Mouse (Mus musculus): ENCODE data around the gene Ing5. TPM values are rescaled to one million over a fixed set of nuclear protein-coding genes. Genes with fewer than 3 reads are reported as not detected.

The Ing5 gene
- polyA plus RNA-seq, 1 experiment = 6.1 TPM

GRCm38 (mm10) chr1:93811495-93812039, 7.8 kb downstream of the Ing5 start:
- TF ChIP-seq MAX (IDR thresholded peaks at IDR 0.05) (no peak), USF1 (IDR thresholded peaks at IDR 0.05; ENCODE audit: low read depth) (no peak), MYOG (IDR thresholded peaks at IDR 0.05; ENCODE audit: control insufficient read depth, extremely low read depth, insufficient read length) (no peak), MYOD1 (IDR thresholded peaks at IDR 0.05; ENCODE audit: control insufficient read depth, insufficient read length, low read depth) (no peak), CTCF (IDR thresholded peaks at IDR 0.05; ENCODE audit: control insufficient read depth, insufficient read depth, insufficient read length) (no peak), CEBPB (IDR thresholded peaks at IDR 0.05; ENCODE audit: low read depth) (no peak), FOSL1 (IDR thresholded peaks at IDR 0.05; ENCODE audit: insufficient read depth, low read length, poor library complexity, severe bottlenecking) (no peak)
- Histone ChIP-seq H3K79me2 (ENCODE audit: control insufficient read depth, insufficient read depth) (peaks cover 2% of the 10 kb centered on the region), H3K79me3 (ENCODE audit: low read depth) (peaks cover 2% of the 10 kb centered on the region), H3K27me3 (ENCODE audit: control insufficient read depth, insufficient read depth, insufficient read length) (no peaks in the 10 kb centered on the region), H3K4me3 (ENCODE audit: insufficient read depth, poor library complexity, severe bottlenecking) (no peak overlapping the region), H3K36me3 (ENCODE audit: control insufficient read depth, insufficient read depth) (peaks cover 90% of the 10 kb centered on the region), H3ac (ENCODE audit: control insufficient read depth, insufficient read length, low read depth) (no peak overlapping the region)

- Histone ChIP-seq H3K36me3 (ENCODE audit: control insufficient read depth, insufficient read depth) (peaks cover 66% of the 10 kb centered on the region), H3ac (ENCODE audit: control insufficient read depth, insufficient read length, low read depth) (no peak overlapping the region), H3K4me3 (ENCODE audit: insufficient read depth, poor library complexity, severe bottlenecking) (no peak overlapping the region), H3K79me3 (ENCODE audit: low read depth) (no peaks in the 10 kb centered on the region), H3K27me3 (ENCODE audit: control insufficient read depth, insufficient read depth, insufficient read length) (no peaks in the 10 kb centered on the region), H3K79me2 (ENCODE audit: control insufficient read depth, insufficient read depth) (no peaks in the 10 kb centered on the region)
- no peak for TF ChIP-seq MYOD1 (IDR thresholded peaks at IDR 0.05; ENCODE audit: control insufficient read depth, insufficient read length, low read depth)
- no peak for TF ChIP-seq MYOG (IDR thresholded peaks at IDR 0.05; ENCODE audit: control insufficient read depth, extremely low read depth, insufficient read length)
- no peak for TF ChIP-seq FOSL1 (IDR thresholded peaks at IDR 0.05; ENCODE audit: insufficient read depth, low read length, poor library complexity, severe bottlenecking)
- no peak for TF ChIP-seq CTCF (IDR thresholded peaks at IDR 0.05; ENCODE audit: control insufficient read depth, insufficient read depth, insufficient read length)
- TF ChIP-seq CEBPB (IDR thresholded peaks at IDR 0.05; ENCODE audit: low read depth) = no peak
- TF ChIP-seq USF1 (IDR thresholded peaks at IDR 0.05; ENCODE audit: low read depth) = no peak
- no peak for TF ChIP-seq MAX (IDR thresholded peaks at IDR 0.05)
Measured at GRCm38 (mm10) chr1:93817823-93818532, 14.2 kb downstream of the Ing5 start.

- Histone ChIP-seq H3K36me3 (ENCODE audit: control insufficient read depth, insufficient read depth) (peaks cover 59% of the 10 kb centered on the region), H3ac (ENCODE audit: control insufficient read depth, insufficient read length, low read depth) (no peak overlapping the region), H3K79me3 (ENCODE audit: low read depth) (no peaks in the 10 kb centered on the region), H3K27me3 (ENCODE audit: control insufficient read depth, insufficient read depth, insufficient read length) (no peaks in the 10 kb centered on the region), H3K79me2 (ENCODE audit: control insufficient read depth, insufficient read depth) (no peaks in the 10 kb centered on the region), H3K4me3 (ENCODE audit: insufficient read depth, poor library complexity, severe bottlenecking) (no peak overlapping the region)
- TF ChIP-seq FOSL1 (IDR thresholded peaks at IDR 0.05; ENCODE audit: insufficient read depth, low read length, poor library complexity, severe bottlenecking) = no peak
- no peak for TF ChIP-seq USF1 (IDR thresholded peaks at IDR 0.05; ENCODE audit: low read depth)
- TF ChIP-seq MYOD1 (IDR thresholded peaks at IDR 0.05; ENCODE audit: control insufficient read depth, insufficient read length, low read depth) = no peak
- TF ChIP-seq MYOG (IDR thresholded peaks at IDR 0.05; ENCODE audit: control insufficient read depth, extremely low read depth, insufficient read length) = no peak
- no peak for TF ChIP-seq CEBPB (IDR thresholded peaks at IDR 0.05; ENCODE audit: low read depth)
- no peak for TF ChIP-seq CTCF (IDR thresholded peaks at IDR 0.05; ENCODE audit: control insufficient read depth, insufficient read depth, insufficient read length)
Measured at GRCm38 (mm10) chr1:93818722-93819121, 15.0 kb downstream of the Ing5 start.

- H3ac ChIP-seq (ENCODE audit: control insufficient read depth, insufficient read length, low read depth) = no peak overlapping the region
- H3K36me3 ChIP-seq (ENCODE audit: control insufficient read depth, insufficient read depth) = peaks cover 20% of the 10 kb centered on the region
- H3K4me3 ChIP-seq (ENCODE audit: insufficient read depth, poor library complexity, severe bottlenecking) = no peak overlapping the region
- H3K79me2 ChIP-seq (ENCODE audit: control insufficient read depth, insufficient read depth) = no peaks in the 10 kb centered on the region
- no peaks in the 10 kb centered on the region for H3K27me3 ChIP-seq (ENCODE audit: control insufficient read depth, insufficient read depth, insufficient read length)
- TF ChIP-seq FOSL1 (IDR thresholded peaks at IDR 0.05; ENCODE audit: insufficient read depth, low read length, poor library complexity, severe bottlenecking) = no peak
- TF ChIP-seq MAX (IDR thresholded peaks at IDR 0.05) = no peak
- no peak for TF ChIP-seq CTCF (IDR thresholded peaks at IDR 0.05; ENCODE audit: control insufficient read depth, insufficient read depth, insufficient read length)
- no peak for TF ChIP-seq USF1 (IDR thresholded peaks at IDR 0.05; ENCODE audit: low read depth)
- TF ChIP-seq MYOD1 (IDR thresholded peaks at IDR 0.05; ENCODE audit: control insufficient read depth, insufficient read length, low read depth) = no peak
- TF ChIP-seq MYOG (IDR thresholded peaks at IDR 0.05; ENCODE audit: control insufficient read depth, extremely low read depth, insufficient read length) = no peak
- no peaks in the 10 kb centered on the region for H3K79me3 ChIP-seq (ENCODE audit: low read depth)
Measured at GRCm38 (mm10) chr1:93823796-93824495, 20.2 kb downstream of the Ing5 start.

GRCm38 (mm10) chr1:93824609-93825008, 20.8 kb downstream of the Ing5 start, which contains the start of gene D2hgdh:
TSS of gene D2hgdh (plus strand) at chr1:93824909.
- no peak for TF ChIP-seq MYOG (IDR thresholded peaks at IDR 0.05; ENCODE audit: control insufficient read depth, extremely low read depth, insufficient read length)
- TF ChIP-seq MYOD1 (IDR thresholded peaks at IDR 0.05; ENCODE audit: control insufficient read depth, insufficient read length, low read depth) = no peak
- no peak for TF ChIP-seq FOSL1 (IDR thresholded peaks at IDR 0.05; ENCODE audit: insufficient read depth, low read length, poor library complexity, severe bottlenecking)
- no peak for TF ChIP-seq CEBPB (IDR thresholded peaks at IDR 0.05; ENCODE audit: low read depth)
- TF ChIP-seq USF1 (IDR thresholded peaks at IDR 0.05; ENCODE audit: low read depth) = no peak
- no peak for TF ChIP-seq CTCF (IDR thresholded peaks at IDR 0.05; ENCODE audit: control insufficient read depth, insufficient read depth, insufficient read length)
- no peak for TF ChIP-seq MAX (IDR thresholded peaks at IDR 0.05)
- Histone ChIP-seq H3K27me3 (ENCODE audit: control insufficient read depth, insufficient read depth, insufficient read length) (no peaks in the 10 kb centered on the region), H3K79me3 (ENCODE audit: low read depth) (no peaks in the 10 kb centered on the region), H3ac (ENCODE audit: control insufficient read depth, insufficient read length, low read depth) (peak within 1 kb of the TSS; percentile 94), H3K36me3 (ENCODE audit: control insufficient read depth, insufficient read depth) (peaks cover 13% of the 10 kb centered on the region), H3K79me2 (ENCODE audit: control insufficient read depth, insufficient read depth) (no peaks in the 10 kb centered on the region), H3K4me3 (ENCODE audit: insufficient read depth, poor library complexity, severe bottlenecking) (peak within 1 kb of the TSS; percentile 35)
